Mouse (Mus musculus) gastrocnemius, adult 18-20 months (tissue): ENCODE data around the gene Prr15l. TPM values are rescaled to one million over a fixed set of nuclear protein-coding genes. Genes with fewer than 3 reads are reported as not detected.
A peak's percentile ranks its signal among the peaks of the same experiment; 100 is the strongest.

ENCODE experiments used
- DNase-seq: peaks from one replicate; pipeline ENCODE4 v3.0.0; 2021; ENCODE audit warnings: low spot score
- total RNA-seq, 2 experiments: library from RNA; stranded (reverse); gene quantifications; 2 replicates each; pipeline ENCODE4 v1.2.3; 2021

Prr15l gene
- total RNA-seq, 2 experiments from 2014 or later, result not detected

- no peak for DNase-seq
These were observed 18.6 kb downstream of the Prr15l start for GRCm38 (mm10) chr11:96946498-96946897.

- no peak for DNase-seq
These were observed 19.9 kb downstream of the Prr15l start for GRCm38 (mm10) chr11:96947849-96948248.

GRCm38 (mm10) chr11:96950767-96951166 is 22.9 kb downstream of the Prr15l start:
- DNase-seq, result no peak

- no peak for DNase-seq
These were observed 24.5 kb downstream of the Prr15l start for GRCm38 (mm10) chr11:96952426-96952825.

- no peak for DNase-seq
These were observed 25.0 kb downstream of the Prr15l start for GRCm38 (mm10) chr11:96952896-96953295.

GRCm38 (mm10) chr11:96955094-96955493 is 27.2 kb downstream of the Prr15l start:
- DNase-seq, result no peak

- DNase-seq, result peak; percentile 58
These were observed 28.3 kb downstream of the Prr15l start for GRCm38 (mm10) chr11:96956009-96956724.

GRCm38 (mm10) chr11:96957061-96957805 is 29.3 kb downstream of the Prr15l start:
- DNase-seq, result no peak

GRCm38 (mm10) chr11:96963580-96963979 is 35.7 kb downstream of the Prr15l start:
- DNase-seq, result peak; percentile 94

- no peak for DNase-seq
These were observed 38.3 kb downstream of the Prr15l start for GRCm38 (mm10) chr11:96966172-96966571.

- DNase-seq, result no peak
These were observed 39.1 kb downstream of the Prr15l start for GRCm38 (mm10) chr11:96966914-96967543.

GRCm38 (mm10) chr11:96967544-96968269 is 39.8 kb downstream of the Prr15l start:
- DNase-seq, result no peak

- peak; percentile 54 for DNase-seq
These were observed 40.6 kb downstream of the Prr15l start for GRCm38 (mm10) chr11:96968476-96968875.

GRCm38 (mm10) chr11:96969280-96969722 is 41.4 kb downstream of the Prr15l start:
- DNase-seq, result peak; percentile 53

- DNase-seq, result peak; percentile 88
These were observed 41.8 kb downstream of the Prr15l start for GRCm38 (mm10) chr11:96969746-96970145.

GRCm38 (mm10) chr11:96970341-96970740 is 42.4 kb downstream of the Prr15l start:
- no peak for DNase-seq

GRCm38 (mm10) chr11:96972906-96973305 is 45.0 kb downstream of the Prr15l start:
- peak; percentile 57 for DNase-seq

GRCm38 (mm10) chr11:96973426-96973964 is 45.6 kb downstream of the Prr15l start:
- DNase-seq, result peak; percentile 63

- DNase-seq, result no peak
These were observed 46.9 kb downstream of the Prr15l start for GRCm38 (mm10) chr11:96974813-96975212.

- no peak for DNase-seq
These were observed 47.8 kb downstream of the Prr15l start for GRCm38 (mm10) chr11:96975511-96976378.
